Mouse (Mus musculus): ENCODE results near the gene Usp17lc. TPM values are rescaled to one million over a fixed set of nuclear protein-coding genes. Genes with fewer than 3 reads are reported as not detected.

Usp17lc gene
- total and polyA plus RNA-seq, 3 experiments: not detected

DNA sequence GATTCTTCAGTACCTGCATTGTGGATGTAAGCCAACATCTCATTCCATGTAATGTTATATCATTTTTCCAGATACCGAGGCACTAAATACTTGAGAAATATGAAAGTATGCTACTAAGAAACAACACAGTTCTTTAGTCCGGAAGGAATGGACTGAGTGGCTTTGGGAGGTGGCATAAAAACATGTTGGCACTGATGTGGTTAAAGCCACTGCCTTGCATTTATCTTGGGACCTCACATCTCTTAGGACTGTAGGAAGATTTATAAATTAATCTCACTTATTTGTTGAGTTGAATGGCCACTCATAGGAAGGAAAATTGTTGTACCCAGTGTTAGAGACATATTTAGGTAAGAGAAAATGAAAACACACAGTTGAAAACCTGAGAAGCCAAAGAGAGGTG lies 33.9 kb downstream of the Usp17lc start, which contains the start of gene Olfr606:
TSS of gene Olfr606 (plus strand) at position 301 of the 400 bp plus-strand sequence.
- 82% methylated on average over 2 of the region's 2 CpGs for WGBS
- Histone ChIP-seq H3K36me3 (ENCODE audit: control insufficient read depth, insufficient read depth, low read length) (no peaks in the 10 kb centered on the region), H3K27ac (no peak within 1 kb of the TSS), H3K27me3 (ENCODE audit: control insufficient read depth, insufficient read depth, low read length) (no peaks in the 10 kb centered on the region), H3K4me3 (no peak within 1 kb of the TSS), H3K9ac (ENCODE audit: low read depth, low read length) (no peak within 1 kb of the TSS), H3K79me2 (replicated peaks; ENCODE audit: control insufficient read depth, insufficient read depth, low read length) (no peaks in the 10 kb centered on the region), H3K4me1 (ENCODE audit: control insufficient read depth, insufficient read depth, low read length) (no peaks in the 10 kb centered on the region)
- TF ChIP-seq POLR2A (IDR thresholded peaks at IDR 0.05; ENCODE audit: insufficient read depth, low read depth, low read length) (no peak), CTCF (IDR thresholded peaks at IDR 0.05) (no peak), EP300 (IDR thresholded peaks at IDR 0.05; ENCODE audit: insufficient read depth, low read depth, low read length) (no peak)
- intact Hi-C loops (cut with DNase I): no loop called here
- DNase-seq: no peak

DNA sequence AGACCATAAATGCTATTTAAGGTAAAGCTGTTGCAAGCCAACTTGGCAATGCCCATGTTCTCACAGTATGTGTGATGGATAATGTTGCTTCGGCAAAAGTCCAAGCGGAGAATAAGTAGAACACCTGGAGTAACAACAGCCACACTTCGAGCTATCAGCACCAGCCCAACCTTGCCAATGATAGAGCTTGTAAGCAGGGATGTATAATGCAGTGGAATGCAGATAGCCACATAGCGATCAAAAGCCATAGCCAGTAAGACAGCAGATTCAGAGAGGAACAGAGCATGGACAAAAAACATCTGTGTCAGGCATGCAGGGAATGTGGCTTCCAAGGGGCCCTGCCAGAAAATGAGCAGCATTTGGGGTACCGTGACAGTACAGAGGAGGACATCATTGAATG lies 45.7 kb downstream of the Usp17lc start:
- H3K27ac ChIP-seq: no peak overlapping the region
- H3K27me3 ChIP-seq (ENCODE audit: control insufficient read depth, insufficient read depth, low read length): no peaks in the 10 kb centered on the region
- DNase-seq: no peak
- H3K4me1 ChIP-seq (ENCODE audit: control insufficient read depth, insufficient read depth, low read length): no peaks in the 10 kb centered on the region
- WGBS: 59% methylated on average over 5 of the region's 5 CpGs
- intact Hi-C loops (cut with DNase I): no loop called here
- H3K9ac ChIP-seq (ENCODE audit: low read depth, low read length): no peak overlapping the region
- no peak overlapping the region for H3K4me3 ChIP-seq
- no peak for TF ChIP-seq CTCF (IDR thresholded peaks at IDR 0.05)
- TF ChIP-seq EP300 (IDR thresholded peaks at IDR 0.05; ENCODE audit: insufficient read depth, low read depth, low read length): no peak
- no peak for TF ChIP-seq POLR2A (IDR thresholded peaks at IDR 0.05; ENCODE audit: insufficient read depth, low read depth, low read length)
- H3K36me3 ChIP-seq (ENCODE audit: control insufficient read depth, insufficient read depth, low read length): no peaks in the 10 kb centered on the region
- H3K79me2 ChIP-seq (replicated peaks; ENCODE audit: control insufficient read depth, insufficient read depth, low read length): no peaks in the 10 kb centered on the region

Small RNAs within 50 kb of the gene (microRNA-seq; reads per million reads assigned to microRNA genes)
- gene Gm25774: 0 reads per million in 2 experiments

Other genes starting within 250 kb of the Usp17lc start
- not detected for gene Olfr591, start 236.7 kb upstream of the Usp17lc start, total RNA-seq (2021)
- not detected in 2 replicates for gene Olfr591, start 236.7 kb upstream of the Usp17lc start, polyA plus RNA-seq (2012; rRNA removed)
- not detected for gene Olfr592, start 230.3 kb upstream of the Usp17lc start, total RNA-seq (2021)
- gene Olfr592, start 230.3 kb upstream of the Usp17lc start, polyA plus RNA-seq (2012; rRNA removed): not detected in 2 replicates
- not detected for gene Olfr593, start 203.2 kb upstream of the Usp17lc start, total RNA-seq (2021)
- not detected in 2 replicates for gene Olfr593, start 203.2 kb upstream of the Usp17lc start, polyA plus RNA-seq (2012; rRNA removed)
- gene Olfr594, start 198.1 kb upstream of the Usp17lc start, total RNA-seq (2021): not detected
- gene Olfr594, start 198.1 kb upstream of the Usp17lc start, polyA plus RNA-seq (2012; rRNA removed): not detected in 2 replicates
- not detected for gene Usp17ld, start 162.6 kb upstream of the Usp17lc start, total RNA-seq (2021)
- not detected in 2 replicates for gene Usp17ld, start 162.6 kb upstream of the Usp17lc start, polyA plus RNA-seq (2012; rRNA removed)
- gene Olfr596, start 109.4 kb upstream of the Usp17lc start, total RNA-seq (2021): not detected
- not detected in 2 replicates for gene Olfr596, start 109.4 kb upstream of the Usp17lc start, polyA plus RNA-seq (2012; rRNA removed)
- gene Olfr597, start 98.8 kb upstream of the Usp17lc start, total RNA-seq (2021): not detected
- not detected in 2 replicates for gene Olfr597, start 98.8 kb upstream of the Usp17lc start, polyA plus RNA-seq (2012; rRNA removed)
- not detected for gene Olfr598, start 91.5 kb upstream of the Usp17lc start, total RNA-seq (2021)
- gene Olfr598, start 91.5 kb upstream of the Usp17lc start, polyA plus RNA-seq (2012; rRNA removed): not detected in 2 replicates
- not detected for gene Olfr599, start 79.2 kb upstream of the Usp17lc start, total RNA-seq (2021)
- gene Olfr599, start 79.2 kb upstream of the Usp17lc start, polyA plus RNA-seq (2012; rRNA removed): not detected in 2 replicates
- not detected for gene Olfr600, start 65.4 kb upstream of the Usp17lc start, total RNA-seq (2021)
- gene Olfr600, start 65.4 kb upstream of the Usp17lc start, polyA plus RNA-seq (2012; rRNA removed): not detected in 2 replicates
- gene Olfr601, start 52.4 kb upstream of the Usp17lc start, total RNA-seq (2021): not detected
- not detected in 2 replicates for gene Olfr601, start 52.4 kb upstream of the Usp17lc start, polyA plus RNA-seq (2012; rRNA removed)
- not detected for gene Olfr603, start 28.9 kb upstream of the Usp17lc start, total RNA-seq (2021)
- not detected in 2 replicates for gene Olfr603, start 28.9 kb upstream of the Usp17lc start, polyA plus RNA-seq (2012; rRNA removed)
- not detected for gene Olfr605, start 30.4 kb downstream of the Usp17lc start, total RNA-seq (2021)
- gene Olfr605, start 30.4 kb downstream of the Usp17lc start, polyA plus RNA-seq (2012; rRNA removed): not detected in 2 replicates
- gene Olfr606, start 34.0 kb downstream of the Usp17lc start, total RNA-seq (2021): not detected
- gene Olfr606, start 34.0 kb downstream of the Usp17lc start, polyA plus RNA-seq (2012; rRNA removed): not detected in 2 replicates
- not detected for gene Olfr607, start 49.1 kb downstream of the Usp17lc start, total RNA-seq (2021)
- gene Olfr607, start 49.1 kb downstream of the Usp17lc start, polyA plus RNA-seq (2012; rRNA removed): not detected in 2 replicates
- gene Olfr608, start 54.8 kb downstream of the Usp17lc start, total RNA-seq (2021): not detected
- gene Olfr608, start 54.8 kb downstream of the Usp17lc start, polyA plus RNA-seq (2012; rRNA removed): not detected in 2 replicates
- gene Olfr609, start 83.0 kb downstream of the Usp17lc start, total RNA-seq (2021): not detected
- gene Olfr609, start 83.0 kb downstream of the Usp17lc start, polyA plus RNA-seq (2012; rRNA removed): not detected in 2 replicates
- not detected for gene Olfr610, start 97.0 kb downstream of the Usp17lc start, total RNA-seq (2021)
- not detected in 2 replicates for gene Olfr610, start 97.0 kb downstream of the Usp17lc start, polyA plus RNA-seq (2012; rRNA removed)
- not detected for gene Olfr611, start 105.8 kb downstream of the Usp17lc start, total RNA-seq (2021)
- not detected in 2 replicates for gene Olfr611, start 105.8 kb downstream of the Usp17lc start, polyA plus RNA-seq (2012; rRNA removed)
- gene Olfr612, start 127.6 kb downstream of the Usp17lc start, total RNA-seq (2021): not detected
- gene Olfr612, start 127.6 kb downstream of the Usp17lc start, polyA plus RNA-seq (2012; rRNA removed): not detected in 2 replicates
- not detected for gene Olfr613, start 133.0 kb downstream of the Usp17lc start, total RNA-seq (2021)
- gene Olfr613, start 133.0 kb downstream of the Usp17lc start, polyA plus RNA-seq (2012; rRNA removed): not detected in 2 replicates
- gene Olfr615, start 141.0 kb downstream of the Usp17lc start, total RNA-seq (2021): not detected
- gene Olfr615, start 141.0 kb downstream of the Usp17lc start, polyA plus RNA-seq (2012; rRNA removed): not detected in 2 replicates
- not detected for gene Olfr616, start 154.1 kb downstream of the Usp17lc start, total RNA-seq (2021)
- not detected in 2 replicates for gene Olfr616, start 154.1 kb downstream of the Usp17lc start, polyA plus RNA-seq (2012; rRNA removed)
- gene Olfr617, start 158.0 kb downstream of the Usp17lc start, total RNA-seq (2021): not detected
- not detected in 2 replicates for gene Olfr617, start 158.0 kb downstream of the Usp17lc start, polyA plus RNA-seq (2012; rRNA removed)
- gene Olfr618, start 175.0 kb downstream of the Usp17lc start, total RNA-seq (2021): not detected
- not detected in 2 replicates for gene Olfr618, start 175.0 kb downstream of the Usp17lc start, polyA plus RNA-seq (2012; rRNA removed)
- gene Olfr619, start 185.5 kb downstream of the Usp17lc start, total RNA-seq (2021): not detected
- gene Olfr619, start 185.5 kb downstream of the Usp17lc start, polyA plus RNA-seq (2012; rRNA removed): not detected in 2 replicates
- not detected for gene Olfr620, start 197.5 kb downstream of the Usp17lc start, total RNA-seq (2021)
- not detected in 2 replicates for gene Olfr620, start 197.5 kb downstream of the Usp17lc start, polyA plus RNA-seq (2012; rRNA removed)
- not detected for gene Olfr622, start 227.6 kb downstream of the Usp17lc start, total RNA-seq (2021)
- not detected in 2 replicates for gene Olfr622, start 227.6 kb downstream of the Usp17lc start, polyA plus RNA-seq (2012; rRNA removed)
- gene Olfr623, start 248.6 kb downstream of the Usp17lc start, total RNA-seq (2021): not detected
- gene Olfr623, start 248.6 kb downstream of the Usp17lc start, polyA plus RNA-seq (2012; rRNA removed): not detected in 2 replicates